Mouse (Mus musculus) CD4-positive, CD25-positive, alpha-beta regulatory T cell, adult 2 months (primary cell): ENCODE data around the gene Jam2.
A peak's percentile ranks its signal among the peaks of the same experiment; 100 is the strongest.

Experiments used
- DNase-seq: peaks from one replicate; pipeline ENCODE4 v3.0.0-alpha.2; 2012; ENCODE audit warnings: low read depth, low spot score

Gene Jam2

GRCm38 (mm10) chr16:84774003-84774703, at the start of gene Jam2:
Gene Jam2, plus strand, starts transcription at chr16:84774123.
- DNase-seq = peak; percentile 34

GRCm38 (mm10) chr16:84734806-84735165, 39.1 kb upstream of the Jam2 start:
- no peak for DNase-seq

- peak; percentile 97 for DNase-seq
These were observed 38.5 kb upstream of the Jam2 start, which contains the start of gene Mrpl39 for GRCm38 (mm10) chr16:84735166-84736105. Gene Mrpl39, minus strand, starts transcription at chr16:84735742.

- DNase-seq = peak; percentile 47
These were observed 36.6 kb upstream of the Jam2 start for GRCm38 (mm10) chr16:84737358-84737757.

- DNase-seq = no peak
These were observed 29.0 kb upstream of the Jam2 start for GRCm38 (mm10) chr16:84744703-84745490.

GRCm38 (mm10) chr16:84745721-84746306, 28.1 kb upstream of the Jam2 start:
- no peak for DNase-seq

- no peak for DNase-seq
These were observed 6.0 kb upstream of the Jam2 start for GRCm38 (mm10) chr16:84767956-84768355.

- DNase-seq = no peak
These were observed 4.7 kb upstream of the Jam2 start for GRCm38 (mm10) chr16:84769182-84769581.

- DNase-seq = no peak
These were observed 4.1 kb upstream of the Jam2 start for GRCm38 (mm10) chr16:84769619-84770464.

GRCm38 (mm10) chr16:84770891-84771290, 3.0 kb upstream of the Jam2 start:
- DNase-seq = no peak

GRCm38 (mm10) chr16:84771461-84771860, 2.5 kb upstream of the Jam2 start:
- no peak for DNase-seq

- no peak for DNase-seq
These were observed 1.2 kb upstream of the Jam2 start for GRCm38 (mm10) chr16:84772496-84773267.

- no peak for DNase-seq
These were observed 558 bp upstream of the Jam2 start for GRCm38 (mm10) chr16:84773268-84773861.

- peak; percentile 20 for DNase-seq
These were observed 873 bp downstream of the Jam2 start for GRCm38 (mm10) chr16:84774761-84775231.

GRCm38 (mm10) chr16:84775356-84775755, 1.4 kb downstream of the Jam2 start:
- DNase-seq = no peak

- peak; percentile 5 for DNase-seq
These were observed 2.3 kb downstream of the Jam2 start for GRCm38 (mm10) chr16:84776089-84776784.

- DNase-seq = no peak
These were observed 4.5 kb downstream of the Jam2 start for GRCm38 (mm10) chr16:84778431-84778830.

GRCm38 (mm10) chr16:84778861-84779630, 5.1 kb downstream of the Jam2 start:
- DNase-seq = no peak
